Mouse (Mus musculus) limb, embryonic 11.5 days (tissue): Measurements from ENCODE around the gene Sept3. TPM values are rescaled to one million over a fixed set of nuclear protein-coding genes. Genes with fewer than 3 reads are reported as not detected.
A peak's percentile ranks its signal among the peaks of the same experiment; 100 is the strongest.

Experiments
- ATAC-seq: fragments of 200-750 bp; cut with Nextera tagmentation; 2 replicates; pipeline ENCODE4 v1.8.0; 2017; ENCODE audit warnings: low read depth; ENCODE audit not compliant: insufficient number of reproducible peaks, low FRiP score, low TSS enrichment
- DNase-seq: peaks from one replicate; pipeline ENCODE4 v3.0.0-alpha.2; 2015; ENCODE audit warnings: low spot score
- H3K27ac ChIP-seq: fragments of 300-500 bp; sonication (generic); replicated peaks from 2 replicates; pipeline ENCODE4 v1.5.1; 2014; ENCODE audit warnings: low read depth, mild to moderate bottlenecking, low read length
- H3K27me3 ChIP-seq: fragments of 300-500 bp; sonication (generic); 2 replicates; pipeline ENCODE4 v1.6.1; 2014; ENCODE audit warnings: mild to moderate bottlenecking, low read length, mixed read lengths; ENCODE audit not compliant: control insufficient read depth, insufficient read depth
- H3K36me3 ChIP-seq: fragments of 300-500 bp; sonication (generic); 2 replicates; pipeline ENCODE4 v1.6.1; 2014; ENCODE audit warnings: mild to moderate bottlenecking, low read length, moderate library complexity, mixed read lengths; ENCODE audit not compliant: control insufficient read depth, insufficient read depth
- H3K4me1 ChIP-seq: fragments of 300-500 bp; sonication (generic); 2 replicates; pipeline ENCODE4 v1.6.1; 2014; ENCODE audit warnings: low read length, mixed read lengths; ENCODE audit not compliant: control insufficient read depth, insufficient read depth
- H3K4me2 ChIP-seq: fragments of 300-500 bp; sonication (generic); 2 replicates; pipeline ENCODE4 v1.6.1; 2014; ENCODE audit warnings: low read depth, mild to moderate bottlenecking, moderate library complexity; ENCODE audit not compliant: severe bottlenecking
- H3K4me3 ChIP-seq: fragments of 300-500 bp; sonication (generic); 2 replicates; pipeline ENCODE4 v1.5.1; 2014; ENCODE audit warnings: low read depth, low read length
- H3K9ac ChIP-seq: fragments of 300-500 bp; sonication (generic); 2 replicates; pipeline ENCODE4 v1.6.1; 2014; ENCODE audit warnings: mild to moderate bottlenecking, low read length
- H3K9me3 ChIP-seq: fragments of 300-500 bp; sonication (generic); 2 replicates; pipeline ENCODE4 v1.6.1; 2016; ENCODE audit warnings: low read length; ENCODE audit not compliant: control insufficient read depth
- WGBS: fragments of 180-500 bp; shearing (Covaris S2); extraction: QIAGEN DNeasy Blood & Tissue Kit; methylation state at CpG from one replicate; pipeline ENCODE4 v1.1.7; 2014; 5-methylcytosine and 5-hydroxymethylcytosine counted together
- polyA plus RNA-seq: library from polyadenylated mRNA; unstranded; fragments of >200 nt; fragmentation: Nextera tagmentation; extraction: Ambion mirVana; gene quantifications from 2 replicates; pipeline ENCODE4 v1.2.1, GENCODE M21; 2014

The Sept3 gene
- polyA plus RNA-seq, 1 experiment from 2014 or later: 37.6 TPM

DNA sequence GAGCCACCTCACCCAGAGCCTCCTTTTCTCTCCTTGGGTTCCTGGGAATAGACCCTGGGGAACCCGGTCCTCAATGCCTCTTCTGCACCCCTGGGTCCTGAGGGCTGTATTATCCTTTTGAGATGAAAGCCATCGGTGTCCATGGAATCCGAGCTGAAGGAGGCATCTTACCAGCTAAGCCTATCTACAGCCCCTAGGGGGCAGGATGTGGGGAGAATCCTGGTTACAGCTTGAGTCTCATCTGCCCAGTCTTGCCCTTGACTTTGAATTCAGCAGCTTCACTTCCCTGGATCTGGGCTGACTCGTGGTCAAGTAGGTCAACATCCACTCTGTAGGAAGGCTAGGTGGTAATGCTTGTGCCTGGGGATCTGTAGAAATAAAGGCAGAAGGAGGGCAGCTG lies 19.4 kb upstream of the Sept3 start:
- 49% methylated on average over 4 of the region's 4 CpGs for WGBS
- DNase-seq (no peak), ATAC-seq (no peak)
- Histone ChIP-seq H3K9ac (no peak overlapping the region), H3K4me1 (no peaks in the 10 kb centered on the region), H3K9me3 (no peaks in the 10 kb centered on the region), H3K27ac (no peak overlapping the region), H3K4me2 (no peak overlapping the region), H3K27me3 (no peaks in the 10 kb centered on the region), H3K4me3 (no peak overlapping the region), H3K36me3 (no peaks in the 10 kb centered on the region)

DNA sequence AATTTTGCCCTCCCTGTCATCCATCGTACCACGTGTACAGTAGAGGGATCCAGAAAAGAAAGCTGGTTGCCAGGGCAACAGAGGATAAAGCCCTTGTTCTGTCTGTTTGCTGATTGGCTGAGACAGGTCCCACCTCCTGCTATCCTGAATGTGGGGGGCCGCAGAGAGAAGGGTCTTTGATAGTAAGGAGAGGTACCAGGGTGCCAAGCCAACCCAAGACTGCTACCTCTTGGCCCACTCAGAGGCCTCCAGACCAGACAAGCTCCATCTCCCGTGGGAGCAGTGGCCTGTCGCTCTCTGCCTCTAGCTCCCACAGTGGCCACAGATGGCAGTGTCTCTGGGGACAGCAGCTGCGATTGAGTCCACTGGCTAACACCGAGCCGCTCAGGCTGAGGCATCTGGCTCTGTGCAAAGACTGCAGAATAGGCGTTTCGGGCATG lies 18.7 kb upstream of the Sept3 start:
- WGBS: 31% methylated on average over 10 of the region's 10 CpGs
- DNase-seq (no peak), ATAC-seq (no peak)
- Histone ChIP-seq H3K4me1 (no peaks in the 10 kb centered on the region), H3K4me2 (no peak overlapping the region), H3K27ac (no peak overlapping the region), H3K4me3 (no peak overlapping the region), H3K9ac (no peak overlapping the region), H3K36me3 (no peaks in the 10 kb centered on the region), H3K27me3 (no peaks in the 10 kb centered on the region), H3K9me3 (no peaks in the 10 kb centered on the region)

DNA sequence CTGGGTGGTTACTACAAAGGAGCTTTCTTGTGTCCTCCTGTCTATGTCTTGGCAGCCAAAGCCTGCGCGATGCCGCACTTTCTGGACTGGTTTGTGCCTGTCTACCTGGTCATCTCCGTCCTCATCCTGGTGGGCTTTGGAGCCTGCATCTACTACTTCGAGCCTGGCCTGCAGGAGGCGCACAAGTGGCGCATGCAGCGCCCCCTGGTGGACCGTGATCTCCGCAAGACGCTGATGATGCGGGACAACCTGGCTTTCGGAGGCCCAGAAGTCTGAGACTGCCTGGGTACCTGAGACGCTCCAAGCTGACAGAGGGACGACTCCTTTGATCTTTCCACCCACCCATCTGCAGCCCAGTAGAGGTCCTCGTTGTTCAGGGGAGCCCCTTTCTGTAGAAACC lies 15.2 kb upstream of the Sept3 start:
- H3K4me3 ChIP-seq: no peak overlapping the region
- no peaks in the 10 kb centered on the region for H3K4me1 ChIP-seq
- no peak overlapping the region for H3K4me2 ChIP-seq
- H3K27me3 ChIP-seq: no peaks in the 10 kb centered on the region
- ATAC-seq: no peak
- no peaks in the 10 kb centered on the region for H3K36me3 ChIP-seq
- H3K9me3 ChIP-seq: no peaks in the 10 kb centered on the region
- 11% methylated on average over 16 of the region's 16 CpGs for WGBS
- H3K9ac ChIP-seq: no peak overlapping the region
- DNase-seq: peak; percentile 83
- H3K27ac ChIP-seq: no peak overlapping the region

DNA sequence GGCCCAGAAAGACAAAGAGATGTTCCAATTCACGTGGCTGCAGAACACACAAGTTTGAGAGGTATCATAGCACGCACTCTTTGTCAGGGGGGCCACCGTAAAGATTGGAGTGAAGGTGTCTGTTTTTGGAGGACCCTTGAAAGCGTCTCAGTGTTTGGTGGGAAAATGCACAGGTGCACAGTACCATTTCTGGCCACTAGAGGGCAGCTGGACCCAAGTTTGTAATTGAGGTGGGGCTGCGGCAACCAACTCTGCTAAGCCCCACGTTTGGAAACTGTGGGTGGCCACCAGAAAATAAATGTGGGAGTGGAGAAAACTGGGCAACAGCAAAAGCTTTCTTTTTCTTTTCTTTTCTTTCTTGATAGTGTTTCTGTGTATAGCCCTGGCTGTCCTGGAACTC lies 8.3 kb upstream of the Sept3 start:
- ATAC-seq (no peak), DNase-seq (peak; percentile 88)
- no peaks in the 10 kb centered on the region for H3K4me1 ChIP-seq
- no peak overlapping the region for H3K4me3 ChIP-seq
- WGBS: 17% methylated on average over 6 of the region's 6 CpGs
- no peak overlapping the region for H3K9ac ChIP-seq
- H3K27me3 ChIP-seq: no peaks in the 10 kb centered on the region
- no peak overlapping the region for H3K27ac ChIP-seq
- H3K36me3 ChIP-seq: no peaks in the 10 kb centered on the region
- H3K4me2 ChIP-seq: no peak overlapping the region
- no peaks in the 10 kb centered on the region for H3K9me3 ChIP-seq

DNA sequence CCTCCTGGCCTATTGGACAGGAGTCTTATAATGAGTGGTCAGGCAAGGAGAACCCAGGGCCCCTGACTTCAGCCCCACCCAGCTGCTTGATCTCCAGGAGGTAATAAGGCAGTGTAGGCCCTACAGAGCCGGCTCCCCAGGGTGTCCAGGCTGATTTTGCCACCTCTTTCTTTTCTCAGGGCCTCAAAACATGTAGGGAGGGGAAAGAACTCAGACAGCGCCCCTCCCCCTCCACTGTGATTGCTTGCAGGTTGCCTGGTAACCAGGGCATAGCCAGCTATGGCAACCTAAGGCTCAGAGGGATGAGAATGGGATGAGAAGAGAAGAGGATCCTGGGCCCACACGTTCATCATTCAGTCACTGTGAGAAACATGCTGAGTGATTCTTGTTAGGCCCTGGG lies 6.5 kb upstream of the Sept3 start:
- WGBS: 31% methylated on average over 3 of the region's 3 CpGs
- no peaks in the 10 kb centered on the region for H3K36me3 ChIP-seq
- H3K27me3 ChIP-seq: peaks cover 7% of the 10 kb centered on the region; the same call in 1 of the 2 replicates
- no peaks in the 10 kb centered on the region for H3K4me1 ChIP-seq
- H3K27ac ChIP-seq: no peak overlapping the region
- DNase-seq: no peak
- H3K4me2 ChIP-seq: no peak overlapping the region
- no peaks in the 10 kb centered on the region for H3K9me3 ChIP-seq
- ATAC-seq: no peak
- no peak overlapping the region for H3K4me3 ChIP-seq
- H3K9ac ChIP-seq: no peak overlapping the region

DNA sequence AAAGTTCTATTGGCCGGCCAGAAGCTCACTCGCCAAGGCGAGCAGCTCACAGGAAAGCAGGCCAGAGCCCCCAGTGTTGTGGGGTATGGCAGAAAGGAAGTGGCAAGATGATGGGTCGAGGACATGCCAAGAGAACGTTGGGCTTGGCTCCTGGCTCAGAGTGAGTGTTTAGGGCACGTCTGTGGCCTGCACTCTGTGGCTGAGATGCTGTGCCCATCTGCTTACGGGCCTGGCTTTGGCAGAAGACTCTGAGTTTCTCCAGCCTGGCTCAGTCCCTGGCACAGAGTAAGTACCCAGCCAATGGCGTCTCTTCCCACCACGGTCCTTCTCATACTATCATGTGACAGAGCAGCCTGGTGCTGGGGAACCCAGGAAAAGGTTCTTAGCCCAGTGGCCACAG lies 5.9 kb upstream of the Sept3 start:
- H3K9ac ChIP-seq: no peak overlapping the region
- no peaks in the 10 kb centered on the region for H3K9me3 ChIP-seq
- H3K4me2 ChIP-seq: no peak overlapping the region; the same call in 1 of the 2 replicates
- H3K4me1 ChIP-seq: no peaks in the 10 kb centered on the region
- DNase-seq (no peak), ATAC-seq (no peak)
- H3K36me3 ChIP-seq: no peaks in the 10 kb centered on the region
- 88% methylated on average over 9 of the region's 9 CpGs for WGBS
- no peak overlapping the region for H3K27ac ChIP-seq
- peaks cover 9% of the 10 kb centered on the region; the same call in 1 of the 2 replicates for H3K27me3 ChIP-seq
- H3K4me3 ChIP-seq: no peak overlapping the region

DNA sequence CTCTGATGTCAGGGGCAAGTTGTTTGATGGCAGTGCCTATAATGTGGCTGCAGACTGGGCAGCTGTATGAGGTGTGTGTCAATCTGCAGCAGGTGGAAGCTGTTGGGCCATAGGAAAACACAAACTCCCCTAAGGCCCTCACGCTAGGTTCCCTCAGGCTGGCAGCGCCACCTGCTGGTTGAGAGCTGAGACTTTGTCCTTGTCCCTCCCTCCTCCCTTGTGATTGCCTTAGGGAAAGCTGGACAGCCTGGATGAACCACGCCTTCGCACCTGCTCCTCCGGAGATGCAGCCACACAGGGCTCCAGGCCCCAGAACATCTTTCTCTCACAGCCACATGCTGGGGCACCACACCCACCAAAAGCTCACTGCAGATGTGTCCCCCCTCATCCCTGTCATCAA lies 3.5 kb upstream of the Sept3 start:
- no peak overlapping the region for H3K27ac ChIP-seq
- no peak overlapping the region for H3K4me3 ChIP-seq
- peaks cover 20% of the 10 kb centered on the region for H3K27me3 ChIP-seq
- WGBS: 14% methylated on average over 5 of the region's 5 CpGs
- ATAC-seq (no peak), DNase-seq (peak; percentile 87)
- 0 out of 2 replicates have a peak, but pooled peaks cover 2% of the 10 kb centered on the region for H3K4me1 ChIP-seq
- no peak overlapping the region for H3K9ac ChIP-seq
- H3K36me3 ChIP-seq: no peaks in the 10 kb centered on the region
- no peaks in the 10 kb centered on the region for H3K9me3 ChIP-seq
- no peak overlapping the region for H3K4me2 ChIP-seq

DNA sequence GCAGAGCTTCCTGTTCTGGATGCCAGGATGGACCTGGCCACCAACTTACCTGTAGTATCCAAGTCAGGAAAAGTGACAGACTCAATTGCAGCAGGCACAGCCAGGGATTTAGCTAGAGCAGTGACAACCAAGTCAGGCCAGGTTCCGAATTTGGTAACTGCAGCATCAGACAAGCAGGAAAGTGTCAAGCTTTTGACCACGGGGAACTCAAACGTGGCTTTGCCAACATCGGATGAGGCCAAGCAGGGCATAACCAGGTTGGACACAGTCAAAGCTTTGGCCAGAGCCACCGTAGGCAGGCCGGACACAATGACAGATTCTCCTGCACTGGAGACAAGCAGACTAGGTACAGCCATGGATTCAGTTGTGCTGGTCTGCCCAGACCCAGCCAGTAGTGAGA lies 2.4 kb upstream of the Sept3 start:
- H3K4me3 ChIP-seq: no peak overlapping the region
- ATAC-seq (no peak), DNase-seq (no peak)
- no peak overlapping the region for H3K27ac ChIP-seq
- H3K27me3 ChIP-seq: peaks cover 20% of the 10 kb centered on the region
- no peaks in the 10 kb centered on the region for H3K9me3 ChIP-seq
- 0 out of 2 replicates have a peak, but pooled peaks cover 3% of the 10 kb centered on the region for H3K4me1 ChIP-seq
- no peaks in the 10 kb centered on the region for H3K36me3 ChIP-seq
- 86% methylated on average over 6 of the region's 6 CpGs for WGBS
- no peak overlapping the region for H3K9ac ChIP-seq
- H3K4me2 ChIP-seq: no peak overlapping the region
